Mouse (Mus musculus): ENCODE results near the gene Angptl1. TPM values are rescaled to one million over a fixed set of nuclear protein-coding genes. Genes with fewer than 3 reads are reported as not detected.

Gene Angptl1
- 13.8 and 14.9 TPM in 2 replicates for polyA plus RNA-seq (2015; fragmentation: Nextera tagmentation; extraction: Ambion mirVana)

DNA sequence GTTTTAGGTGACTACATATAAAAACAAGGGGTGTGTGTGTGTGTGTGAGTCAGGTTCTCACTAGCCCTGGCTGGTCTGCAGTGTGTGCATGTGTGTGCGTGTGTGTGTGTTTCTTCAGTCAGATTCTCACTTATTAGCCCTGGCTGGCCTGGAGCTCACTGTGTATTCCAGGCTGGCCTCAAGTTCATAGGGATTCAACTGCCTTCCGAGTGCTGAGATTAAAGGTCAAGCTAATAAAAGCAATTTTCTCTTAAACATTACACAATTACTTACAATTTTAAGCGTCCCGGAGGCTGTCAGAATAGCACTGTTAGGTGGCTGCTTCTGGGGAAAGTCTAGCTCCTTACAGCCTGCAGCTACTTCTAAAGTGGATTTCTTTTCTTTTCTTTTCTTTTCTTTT, at the start of gene Angptl1:
TSS of gene Angptl1 (plus strand) at position 386 of the 400 bp plus-strand sequence.

Other genes starting within 250 kb of the Angptl1 start
- 12.4 and 16.7 TPM in 2 replicates for gene Tor3a, start 164.2 kb upstream of the Angptl1 start, polyA plus RNA-seq (2015; fragmentation: Nextera tagmentation; extraction: Ambion mirVana)
- gene Fam20b, start 119.5 kb upstream of the Angptl1 start, polyA plus RNA-seq (2015; fragmentation: Nextera tagmentation; extraction: Ambion mirVana): 13.5 and 19.8 TPM in 2 replicates
- 37.0 and 37.6 TPM in 2 replicates for gene Ralgps2, start 101.1 kb downstream of the Angptl1 start, polyA plus RNA-seq (2015; fragmentation: Nextera tagmentation; extraction: Ambion mirVana)

All from adrenal gland, postnatal 0 days (tissue).